Mouse (Mus musculus) olfactory bulb, adult 2 months (tissue): ENCODE results near the gene Pdcd1lg2. TPM values are rescaled to one million over a fixed set of nuclear protein-coding genes. Genes with fewer than 3 reads are reported as not detected.

ENCODE experiments used
- H3K27ac ChIP-seq: fragments of 200-500 bp; 2 replicates; pipeline ENCODE4 v1.5.1; 2012; ENCODE audit warnings: low read depth, low read length; ENCODE audit not compliant: insufficient read depth
- H3K4me1 ChIP-seq: fragments of 200-500 bp; 2 replicates; pipeline ENCODE4 v1.6.1; 2012; ENCODE audit warnings: low read length; ENCODE audit not compliant: control insufficient read depth, insufficient read depth
- H3K4me3 ChIP-seq: fragments of 200-500 bp; 2 replicates; pipeline ENCODE4 v1.5.1; 2012; ENCODE audit warnings: mild to moderate bottlenecking, low read depth, low read length, moderate library complexity; ENCODE audit not compliant: insufficient read depth
- CTCF ChIP-seq: fragments of 200-500 bp; IDR thresholded peaks from 2 replicates; pipeline ENCODE4 v1.5.1; 2012; ENCODE audit warnings: low read depth, mild to moderate bottlenecking, low read length, moderate library complexity; ENCODE audit not compliant: insufficient read depth
- POLR2A ChIP-seq: fragments of 200-500 bp; IDR thresholded peaks from 2 replicates; pipeline ENCODE4 v1.6.1; 2012; ENCODE audit warnings: mild to moderate bottlenecking, low read depth, low read length, moderate library complexity; ENCODE audit not compliant: insufficient read depth
- WGBS: fragments of 180-500 bp; shearing (Covaris S2); methylation state at CpG from one replicate; pipeline ENCODE4 v1.1.7; 2018; 5-methylcytosine and 5-hydroxymethylcytosine counted together
- polyA plus RNA-seq: library from polyadenylated mRNA; stranded (reverse); fragments of >200 nt; gene quantifications from 2 replicates; pipeline ENCODE4 v1.2.4, GENCODE M21; 2012; ENCODE audit warnings: low replicate concordance; ENCODE audit not compliant: missing spikeins, insufficient read depth, insufficient read length

The Pdcd1lg2 gene
- polyA plus RNA-seq, 1 experiment = not detected

DNA sequence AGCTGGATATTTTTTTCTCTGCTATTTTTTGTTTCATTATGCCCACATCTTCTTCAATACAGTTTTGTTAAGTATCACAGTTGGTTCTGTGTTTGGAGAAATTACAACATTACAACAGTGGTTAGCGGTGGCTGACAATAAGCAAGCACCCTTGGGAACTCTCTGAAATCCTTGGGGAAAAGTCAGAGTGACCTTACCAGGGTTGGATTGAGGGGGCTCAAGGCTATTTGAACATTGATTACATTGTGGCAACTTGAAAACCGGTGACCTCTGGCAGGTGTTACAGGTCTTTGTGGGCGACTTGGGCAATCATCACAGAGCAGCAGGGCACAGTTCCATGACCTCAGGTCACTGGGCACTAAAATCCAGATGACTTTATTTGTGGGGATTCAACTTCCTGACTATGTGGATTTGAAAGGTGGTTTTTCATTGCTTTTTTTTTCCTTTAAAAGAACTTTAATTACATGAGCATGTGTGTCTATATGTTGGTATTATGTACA, 79.1 kb downstream of the Pdcd1lg2 start:
- H3K27ac ChIP-seq = no peak overlapping the region

DNA sequence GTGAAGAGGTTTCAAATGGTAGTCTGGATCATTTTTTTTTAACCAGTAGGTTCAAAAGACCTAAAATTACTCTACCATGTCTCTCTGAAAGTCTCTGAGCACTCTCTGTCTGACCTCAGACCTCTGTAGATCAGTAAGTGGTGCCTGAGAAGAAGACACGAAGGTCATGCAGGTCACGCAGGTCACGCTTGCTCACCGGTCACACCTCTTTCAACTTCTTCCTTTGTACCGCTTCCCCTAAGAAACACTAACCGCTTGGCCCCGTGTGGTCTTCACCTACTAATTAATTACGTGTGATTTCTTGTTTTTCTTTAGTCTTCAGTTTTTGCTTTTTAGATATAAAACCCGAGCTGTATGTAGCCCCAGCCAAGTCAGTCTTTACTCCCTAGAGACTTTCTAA, 80.7 kb downstream of the Pdcd1lg2 start:
- H3K27ac ChIP-seq = no peak overlapping the region
- no peak for TF ChIP-seq POLR2A
- no peak for TF ChIP-seq CTCF
- 91% methylated on average over 9 of the region's 9 CpGs for WGBS
- H3K4me1 ChIP-seq = no peaks in the 10 kb centered on the region
- no peak overlapping the region for H3K4me3 ChIP-seq

More for the DNA sequence above, 79.1 kb downstream of the Pdcd1lg2 start:
- WGBS = 83% methylated on average over 3 of the region's 3 CpGs
- Histone ChIP-seq H3K4me1 (no peaks in the 10 kb centered on the region), H3K4me3 (no peak overlapping the region)
- TF ChIP-seq CTCF (no peak), POLR2A (no peak)

DNA sequence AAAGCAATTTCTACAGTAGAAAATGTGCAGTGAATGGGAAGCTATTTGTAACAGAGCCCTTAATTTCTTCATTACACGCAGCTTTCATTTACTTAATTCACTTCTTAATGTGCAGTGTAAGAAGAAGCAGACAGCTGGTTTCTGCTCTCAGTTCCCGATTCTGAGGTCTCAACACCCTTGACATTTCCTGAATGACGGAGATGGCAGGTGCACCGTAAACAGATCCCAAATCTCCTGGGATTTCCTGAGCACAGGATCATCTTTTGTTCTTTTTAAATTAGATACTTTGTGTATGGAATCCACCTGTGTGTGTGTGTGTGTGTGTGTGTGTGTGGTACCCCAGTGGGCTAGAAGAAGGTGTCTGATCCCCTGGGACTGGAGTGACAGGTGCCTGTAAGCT, 83.7 kb downstream of the Pdcd1lg2 start:
- Histone ChIP-seq H3K4me1 (no peaks in the 10 kb centered on the region), H3K27ac (no peak overlapping the region), H3K4me3 (no peak overlapping the region)
- no peak for TF ChIP-seq POLR2A
- TF ChIP-seq CTCF = no peak
- 65% methylated on average over 4 of the region's 4 CpGs for WGBS

DNA sequence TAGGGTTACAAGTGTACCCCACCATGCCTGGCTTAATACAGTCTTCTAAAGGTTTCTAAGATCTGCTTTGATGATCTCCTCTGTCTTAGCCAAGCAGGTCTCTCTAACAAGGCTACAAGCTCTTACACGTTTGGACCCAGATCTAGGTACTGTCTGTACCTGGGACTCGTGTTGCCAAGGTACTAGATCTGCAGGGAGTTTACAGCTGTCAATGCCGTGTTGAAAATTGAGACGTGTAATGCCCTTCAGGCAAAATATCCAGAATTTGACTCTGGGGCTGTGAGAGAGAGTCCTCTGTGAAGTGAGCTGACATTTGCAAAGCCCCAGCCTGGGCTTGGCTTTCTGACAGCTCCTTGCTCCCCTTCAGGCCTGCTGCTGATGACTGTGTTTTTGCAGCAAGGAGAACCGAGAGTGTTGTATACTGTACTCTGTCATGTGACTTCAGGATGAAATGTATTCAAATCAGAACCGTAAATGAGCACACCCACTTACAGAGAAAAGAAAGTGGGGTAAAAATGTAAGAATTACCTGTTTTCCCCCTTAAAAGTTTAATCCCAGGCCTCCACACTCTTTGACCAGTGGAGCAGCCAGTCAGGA, 85.4 kb downstream of the Pdcd1lg2 start:
- peaks cover 3% of the 10 kb centered on the region; the same call in 1 of the 2 replicates for H3K4me1 ChIP-seq
- no peak overlapping the region for H3K27ac ChIP-seq
- H3K4me3 ChIP-seq = no peak overlapping the region
- TF ChIP-seq CTCF = no peak
- no peak for TF ChIP-seq POLR2A
- WGBS = 85% methylated on average over 6 of the region's 6 CpGs

DNA sequence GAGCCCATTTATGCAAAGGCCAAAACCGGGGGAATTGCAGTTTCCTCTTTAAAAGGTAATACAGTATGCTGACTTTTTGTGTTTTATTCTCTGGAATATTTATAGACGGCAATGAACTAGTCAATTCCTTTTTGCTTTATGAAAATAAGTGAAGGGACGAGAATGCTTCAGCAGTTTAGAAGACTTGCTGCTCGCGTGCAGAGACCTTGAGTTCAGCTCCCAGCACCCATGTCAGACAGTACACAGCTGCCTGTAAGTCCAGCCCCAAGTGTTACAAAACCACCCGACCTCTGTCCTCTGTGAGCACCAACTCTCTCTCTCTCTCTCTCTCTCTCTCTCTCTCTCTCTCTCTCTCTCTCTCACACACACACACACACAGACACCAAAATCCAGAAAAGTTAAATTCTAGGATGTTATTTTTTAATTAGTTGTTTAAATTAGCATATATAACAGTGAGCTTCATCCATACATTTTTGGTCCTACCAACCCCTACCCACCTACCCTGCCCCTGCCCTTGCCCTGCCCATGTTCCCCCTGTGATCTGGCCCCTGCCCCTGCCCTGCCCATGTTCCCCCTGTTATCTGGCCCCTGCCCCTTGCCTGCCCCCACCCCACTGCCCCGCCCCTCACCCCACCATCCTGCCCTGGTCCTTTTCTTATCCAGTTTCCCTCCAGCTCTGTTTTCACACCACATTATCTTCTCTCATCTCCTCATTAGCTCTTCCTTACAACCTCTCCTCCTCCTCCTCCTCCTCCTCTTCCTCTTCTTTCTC, 86.3 kb downstream of the Pdcd1lg2 start:
- H3K4me3 ChIP-seq = no peak overlapping the region
- H3K4me1 ChIP-seq = peaks cover 5% of the 10 kb centered on the region; the same call in 1 of the 2 replicates
- no peak overlapping the region for H3K27ac ChIP-seq
- TF ChIP-seq CTCF = no peak
- TF ChIP-seq POLR2A = no peak
- whole genome bisulfite sequencing = 85% methylated on average over 7 of the region's 7 CpGs

DNA sequence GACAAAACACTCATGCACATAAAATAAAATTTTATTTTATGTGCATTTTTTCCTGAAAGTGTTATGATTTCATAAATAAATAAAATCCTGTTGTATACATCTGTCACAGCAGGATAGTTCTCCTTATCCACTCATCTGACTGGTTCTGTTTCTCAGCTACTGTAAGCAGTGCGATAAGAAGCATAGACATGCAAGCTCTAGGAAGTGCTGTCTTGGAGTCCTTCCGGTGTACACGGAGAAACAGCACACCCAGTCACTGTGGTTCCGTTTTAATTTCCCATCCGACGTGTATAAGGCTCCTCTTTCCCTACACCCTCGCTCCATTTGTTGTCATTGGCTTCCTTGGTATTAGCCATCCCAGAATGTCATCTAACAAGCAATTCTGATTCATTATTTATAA, 87.2 kb downstream of the Pdcd1lg2 start:
- WGBS = 87% methylated on average over 7 of the region's 7 CpGs
- no peak overlapping the region for H3K27ac ChIP-seq
- TF ChIP-seq POLR2A (no peak), CTCF (no peak)

DNA sequence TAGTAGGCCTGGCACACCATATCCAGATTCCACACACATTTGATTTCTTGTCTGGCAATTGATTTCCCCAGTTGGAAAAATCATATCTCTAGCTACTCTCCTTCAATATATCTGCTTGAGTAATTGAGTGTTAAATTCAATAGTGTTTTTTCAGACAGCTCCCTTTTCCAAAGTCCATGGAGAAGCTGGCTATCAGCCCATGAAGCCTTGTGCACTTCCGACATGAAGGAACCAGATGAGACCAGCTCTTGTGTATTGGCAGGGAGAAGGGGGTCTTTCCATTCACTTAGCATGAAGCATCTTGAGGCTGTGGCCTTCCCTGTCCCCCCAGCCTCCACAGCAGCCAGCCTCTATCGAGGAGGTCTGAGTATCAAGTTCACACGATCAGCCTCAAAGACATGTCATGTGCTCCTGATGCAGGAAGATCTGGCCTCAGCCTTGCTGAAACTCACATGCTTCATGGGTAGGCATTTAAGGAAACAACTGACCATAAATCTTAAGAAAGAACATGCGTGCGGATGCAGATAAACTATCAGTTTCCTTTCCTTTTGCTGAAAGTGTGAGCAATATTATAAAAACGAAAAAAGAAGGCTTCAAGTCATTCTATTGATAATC, 88.2 kb downstream of the Pdcd1lg2 start:
- TF ChIP-seq POLR2A (no peak), CTCF (no peak)
- Histone ChIP-seq H3K4me1 (peaks cover 5% of the 10 kb centered on the region; the same call in 1 of the 2 replicates), H3K4me3 (no peak overlapping the region), H3K27ac (no peak overlapping the region)
- 86% methylated on average over 6 of the region's 6 CpGs for WGBS

More for the DNA sequence above, 87.2 kb downstream of the Pdcd1lg2 start:
- peaks cover 5% of the 10 kb centered on the region; the same call in 1 of the 2 replicates for H3K4me1 ChIP-seq
- no peak overlapping the region for H3K4me3 ChIP-seq

DNA sequence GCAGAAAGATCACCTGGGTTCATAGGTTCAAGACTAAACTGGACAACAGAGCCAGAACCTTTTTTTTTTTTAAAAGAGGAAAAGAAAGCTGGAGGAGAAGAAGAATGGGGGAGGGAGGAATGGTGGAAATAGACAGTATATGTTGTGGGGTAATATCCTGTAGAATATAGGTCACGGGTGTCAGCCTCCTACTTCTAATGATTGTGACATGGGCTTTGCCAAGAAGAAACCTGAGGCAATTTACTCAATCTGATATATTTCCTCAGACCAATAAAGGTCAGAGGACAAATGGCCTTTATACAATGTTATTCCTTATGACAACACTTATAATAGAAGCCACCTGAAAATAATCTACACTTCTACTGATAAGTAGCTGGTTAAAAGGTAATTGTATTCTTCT, 89.6 kb downstream of the Pdcd1lg2 start:
- no peak for TF ChIP-seq POLR2A
- TF ChIP-seq CTCF = no peak
- Histone ChIP-seq H3K4me3 (no peak overlapping the region), H3K27ac (no peak overlapping the region), H3K4me1 (peaks cover 5% of the 10 kb centered on the region; the same call in 1 of the 2 replicates)
- 93% methylated on average over 1 of the region's 1 CpGs for WGBS

DNA sequence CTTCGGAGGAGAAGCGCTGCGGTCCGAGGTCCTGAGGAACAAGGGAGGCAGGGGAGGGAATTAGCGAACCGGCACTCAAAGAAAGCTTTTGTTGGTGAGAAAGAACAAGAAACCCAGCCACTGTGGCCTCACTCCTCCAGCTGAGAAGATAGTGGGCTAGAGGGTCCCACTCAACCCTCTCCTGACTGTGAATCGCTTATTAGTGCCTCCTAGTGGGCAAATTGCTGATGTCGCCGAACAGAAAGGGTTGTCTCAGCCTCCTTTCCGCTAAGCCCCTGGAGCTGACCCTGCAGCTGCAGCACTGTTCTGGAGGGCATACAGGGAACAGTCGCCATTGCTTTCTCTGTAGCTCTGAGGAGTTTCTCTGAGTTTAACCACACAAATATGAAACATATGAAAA, 90.4 kb downstream of the Pdcd1lg2 start:
- H3K27ac ChIP-seq = no peak overlapping the region
- peaks cover 5% of the 10 kb centered on the region; the same call in 1 of the 2 replicates for H3K4me1 ChIP-seq
- peak overlapping the region; percentile 27 for H3K4me3 ChIP-seq
- TF ChIP-seq CTCF (peak; percentile 53; the same call in 1 of the 2 replicates), POLR2A (no peak)
- 33% methylated on average over 11 of the region's 11 CpGs for WGBS

DNA sequence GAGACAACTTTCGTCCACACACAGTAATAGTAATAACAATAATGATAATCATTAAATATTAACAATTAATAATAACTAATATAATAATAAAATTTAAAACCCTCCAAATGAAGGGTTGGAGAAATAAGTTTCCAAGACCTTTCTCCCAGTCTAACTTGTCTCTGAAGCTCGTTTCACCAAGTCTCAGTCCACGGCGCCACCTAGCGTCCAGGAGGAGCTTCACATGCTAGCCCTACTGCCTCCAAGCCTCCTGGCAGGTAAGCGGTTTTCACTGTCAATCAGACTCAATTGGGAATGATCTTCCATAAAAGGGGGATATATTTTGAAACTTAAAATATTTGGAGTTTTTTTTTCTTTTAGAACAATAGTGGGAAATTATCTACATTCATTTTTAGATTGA, 90.8 kb downstream of the Pdcd1lg2 start:
- Histone ChIP-seq H3K4me3 (peak overlapping the region; percentile 27), H3K4me1 (peaks cover 5% of the 10 kb centered on the region; the same call in 1 of the 2 replicates), H3K27ac (no peak overlapping the region)
- 8% methylated on average over 6 of the region's 6 CpGs for WGBS
- TF ChIP-seq CTCF (peak; percentile 58; the same call in 1 of the 2 replicates), POLR2A (no peak)
